Mouse (Mus musculus): ENCODE measurements around the gene Lemd1.

DNA sequence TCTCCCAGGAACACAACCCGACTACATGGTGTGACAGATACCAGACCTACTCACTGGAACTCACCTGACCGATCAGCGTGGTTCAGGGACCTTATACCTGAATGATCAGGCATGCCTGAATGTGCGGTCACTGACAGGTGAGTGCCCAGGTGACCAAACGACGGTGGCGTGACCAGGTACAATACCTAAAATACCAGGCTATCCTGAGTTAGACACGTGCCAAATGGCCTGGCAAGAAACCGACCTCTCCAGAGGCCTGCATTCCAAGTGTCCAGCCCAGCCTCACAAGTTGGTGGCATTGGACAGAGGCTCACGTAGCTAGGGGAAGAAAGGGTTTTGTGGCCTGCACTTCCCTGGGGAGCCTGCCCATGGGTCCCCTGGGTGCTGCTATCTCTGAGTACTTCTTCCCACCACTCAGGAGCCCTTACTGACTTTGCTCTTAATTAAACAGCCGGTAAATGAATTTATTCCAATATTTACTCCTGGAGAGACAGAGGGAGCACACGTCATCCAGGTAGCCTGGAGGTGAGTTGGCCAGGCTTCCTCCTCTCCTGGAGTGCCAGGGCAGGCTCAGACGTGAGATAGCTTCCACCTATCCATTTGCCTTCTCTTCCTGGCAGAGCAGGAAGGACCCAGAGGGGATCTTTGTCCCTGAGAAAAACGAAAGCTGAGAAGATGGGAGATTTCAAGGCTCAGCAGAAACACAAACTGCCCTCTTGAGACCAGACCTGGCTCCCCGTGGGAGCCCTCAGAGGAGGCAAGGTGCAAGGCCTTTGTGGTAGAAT, 40.2 kb upstream of the Lemd1 start:
- TF ChIP-seq CTCF (IDR thresholded peaks at IDR 0.05; ENCODE audit: borderline replicate concordance, control insufficient read depth, extremely low read depth, insufficient read depth, low read length, poor library complexity) = no peak
- TF ChIP-seq POLR2A (IDR thresholded peaks at IDR 0.05; ENCODE audit: control insufficient read depth, extremely low read depth, insufficient read depth, low read length, poor library complexity) = no peak
